Mouse (Mus musculus) midbrain, embryonic 13.5 days (tissue): ENCODE measurements around the gene Cpt1b. TPM values are rescaled to one million over a fixed set of nuclear protein-coding genes. Genes with fewer than 3 reads are reported as not detected.

Experiments used
- ATAC-seq: fragments of 200-750 bp; cut with Nextera tagmentation; 2 replicates; pipeline ENCODE4 v1.8.0; 2017; ENCODE audit warnings: mild to moderate bottlenecking, moderate TSS enrichment, moderate library complexity
- H3K27ac ChIP-seq: fragments of 300-500 bp; sonication (generic); 2 replicates; pipeline ENCODE4 v1.5.1; 2015; ENCODE audit warnings: inconsistent platforms, mild to moderate bottlenecking, moderate library complexity
- H3K27me3 ChIP-seq: fragments of 300-500 bp; sonication (generic); 2 replicates; pipeline ENCODE4 v1.6.1; 2015; ENCODE audit warnings: mild to moderate bottlenecking, inconsistent platforms
- H3K36me3 ChIP-seq: fragments of 300-500 bp; sonication (generic); 2 replicates; pipeline ENCODE4 v1.6.1; 2015; ENCODE audit warnings: mild to moderate bottlenecking, inconsistent platforms
- H3K4me1 ChIP-seq: fragments of 300-500 bp; sonication (generic); replicated peaks from 2 replicates; pipeline ENCODE4 v1.6.1; 2015; ENCODE audit warnings: inconsistent platforms
- H3K4me2 ChIP-seq: fragments of 300-500 bp; sonication (generic); replicated peaks from 2 replicates; pipeline ENCODE4 v1.6.1; 2015; ENCODE audit warnings: moderate library complexity, mild to moderate bottlenecking, inconsistent platforms
- H3K4me3 ChIP-seq: fragments of 300-500 bp; sonication (generic); replicated peaks from 2 replicates; pipeline ENCODE4 v1.5.1; 2015; ENCODE audit warnings: mild to moderate bottlenecking, inconsistent platforms
- H3K9ac ChIP-seq: fragments of 300-500 bp; sonication (generic); replicated peaks from 2 replicates; pipeline ENCODE4 v1.6.1; 2015; ENCODE audit warnings: mild to moderate bottlenecking, inconsistent platforms
- H3K9me3 ChIP-seq: fragments of 300-500 bp; sonication (generic); 2 replicates; pipeline ENCODE4 v1.6.1; 2016; ENCODE audit warnings: mild to moderate bottlenecking, inconsistent platforms
- WGBS: fragments of 180-500 bp; shearing (Covaris S2); methylation state at CpG from one replicate; pipeline ENCODE4 v1.1.7; 2015; 5-methylcytosine and 5-hydroxymethylcytosine counted together
- polyA plus RNA-seq: library from polyadenylated mRNA; unstranded; fragments of >200 nt; fragmentation: Nextera tagmentation; extraction: Ambion mirVana; gene quantifications from 2 replicates; pipeline ENCODE4 v1.2.1, GENCODE M21; 2015

The Cpt1b gene
- polyA plus RNA-seq, 1 experiment from 2014 or later, result 1.3 TPM

DNA sequence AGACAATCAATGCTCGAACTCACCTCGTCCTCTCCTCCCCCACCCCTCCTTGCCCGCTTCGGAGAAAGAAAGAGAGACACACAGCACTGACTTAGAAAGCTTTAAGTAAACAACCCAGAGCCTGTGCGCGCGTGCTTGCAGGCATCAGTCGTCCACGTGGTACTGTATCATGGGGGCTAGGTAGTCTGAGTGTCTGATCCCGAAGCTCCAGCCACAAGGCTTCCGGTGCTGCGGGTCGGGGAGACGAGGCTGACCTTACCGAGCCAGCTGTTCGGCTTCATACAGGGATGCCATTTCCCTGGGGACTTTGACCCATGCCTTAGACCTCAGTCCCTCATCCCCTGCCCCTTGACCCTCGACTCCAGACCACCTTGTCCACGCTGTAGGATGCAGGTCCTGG, 48.3 kb downstream of the Cpt1b start:
- H3K4me1 ChIP-seq, result peaks cover 37% of the 10 kb centered on the region
- no peak for ATAC-seq
- H3K4me2 ChIP-seq, result no peak overlapping the region
- H3K36me3 ChIP-seq, result peaks cover 4% of the 10 kb centered on the region
- no peak overlapping the region for H3K4me3 ChIP-seq
- 7% methylated on average over 18 of the region's 18 CpGs for WGBS
- no peaks in the 10 kb centered on the region for H3K9me3 ChIP-seq
- peaks cover 51% of the 10 kb centered on the region for H3K27me3 ChIP-seq
- H3K27ac ChIP-seq, result no peak overlapping the region
- H3K9ac ChIP-seq, result no peak overlapping the region

DNA sequence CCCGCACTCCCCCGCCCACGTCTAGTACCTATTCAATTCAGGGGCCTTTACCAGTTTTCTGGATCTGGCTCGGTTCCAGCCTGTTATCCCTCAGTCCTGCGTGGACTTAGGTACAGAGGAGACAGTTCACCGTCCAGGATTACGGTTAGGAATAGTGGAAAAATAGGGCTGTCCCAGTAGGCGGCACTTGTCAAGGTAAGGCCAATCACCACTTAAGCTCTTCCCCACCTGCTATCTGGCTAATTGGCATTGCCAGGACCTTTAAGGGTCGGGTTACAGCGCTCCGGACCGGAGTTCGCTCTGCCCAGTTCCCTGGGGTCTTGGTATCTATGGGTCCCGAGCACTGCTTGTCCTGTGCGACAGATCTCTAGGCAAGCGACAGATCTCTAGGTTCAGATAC, 48.7 kb downstream of the Cpt1b start, which contains the start of gene Tymp:
Tymp (minus strand) TSS at position 83 of the 400 bp plus-strand sequence.
- WGBS, result 27% methylated on average over 16 of the region's 16 CpGs
- H3K4me3 ChIP-seq, result no peak within 1 kb of the TSS
- H3K4me2 ChIP-seq, result no peak within 1 kb of the TSS

DNA sequence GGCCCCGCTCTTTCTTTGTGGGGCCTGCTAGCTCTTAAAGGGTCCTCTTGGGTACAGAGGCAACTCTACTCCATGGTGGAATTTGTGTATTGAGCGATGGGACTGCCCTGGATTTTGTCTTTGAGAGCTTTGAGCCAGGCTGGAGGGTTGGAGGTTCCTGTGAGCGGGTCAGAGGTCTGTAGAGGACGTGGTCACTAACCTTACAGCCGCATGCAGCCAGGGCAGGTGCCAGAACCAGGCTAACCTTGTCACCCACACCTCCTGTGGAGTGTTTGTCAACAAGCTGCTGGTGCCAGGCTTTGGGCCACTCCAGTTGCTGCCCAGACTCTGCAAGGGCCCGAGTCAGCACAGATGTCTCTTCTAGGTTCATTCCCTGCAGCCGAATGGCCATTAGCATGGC, 49.6 kb downstream of the Cpt1b start:
- no peak overlapping the region for H3K27ac ChIP-seq
- H3K4me2 ChIP-seq, result no peak overlapping the region
- H3K4me1 ChIP-seq, result peaks cover 39% of the 10 kb centered on the region
- H3K36me3 ChIP-seq, result peaks cover 17% of the 10 kb centered on the region
- H3K27me3 ChIP-seq, result peaks cover 51% of the 10 kb centered on the region
- ATAC-seq, result no peak
- 82% methylated on average over 7 of the region's 7 CpGs for WGBS
- H3K9me3 ChIP-seq, result no peaks in the 10 kb centered on the region
- no peak overlapping the region for H3K9ac ChIP-seq
- no peak overlapping the region for H3K4me3 ChIP-seq

More for the DNA sequence above, 48.7 kb downstream of the Cpt1b start, which contains the start of gene Tymp:
- Histone ChIP-seq H3K4me1 (peaks cover 39% of the 10 kb centered on the region), H3K9ac (no peak within 1 kb of the TSS), H3K27me3 (peaks cover 51% of the 10 kb centered on the region), H3K9me3 (no peaks in the 10 kb centered on the region), H3K27ac (no peak within 1 kb of the TSS), H3K36me3 (peaks cover 8% of the 10 kb centered on the region)
- ATAC-seq, result no peak

DNA sequence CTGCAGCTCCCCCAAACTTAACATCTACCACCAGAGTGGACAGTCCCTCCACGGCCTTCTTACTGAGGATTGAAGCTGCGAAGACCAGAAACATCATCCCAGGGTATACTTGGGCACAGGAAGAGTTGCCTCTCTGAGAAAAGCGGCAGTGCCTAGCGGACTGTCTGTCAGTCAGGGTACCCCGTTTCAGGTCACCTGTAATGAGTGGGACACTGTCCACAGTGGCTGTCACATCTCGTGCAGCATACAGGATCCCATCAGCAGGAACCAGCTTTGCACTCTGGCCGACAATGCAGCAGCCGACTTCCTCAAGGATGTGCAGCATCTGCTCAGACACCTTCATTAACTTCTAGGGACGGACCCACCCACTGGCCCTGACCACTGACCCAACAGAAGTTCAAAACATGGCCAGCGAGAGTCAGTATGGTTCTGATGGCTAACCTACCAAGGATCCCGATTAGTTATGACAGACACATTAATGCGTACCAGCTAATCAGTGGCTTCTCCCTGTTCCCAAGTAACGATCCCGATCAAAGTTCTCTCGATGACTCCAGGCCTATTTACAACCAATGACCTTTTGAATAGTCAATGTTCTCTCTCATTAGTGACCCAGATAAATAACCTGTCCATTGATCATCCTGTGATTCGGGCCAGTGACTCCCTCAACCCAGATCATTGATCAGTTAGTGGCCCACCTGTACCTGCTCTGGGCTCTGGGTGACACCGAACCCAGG, 50.7 kb downstream of the Cpt1b start:
- H3K9ac ChIP-seq, result 0 out of 2 replicates have a peak overlapping the region, but pooled peaks have one; percentile 14
- peaks cover 28% of the 10 kb centered on the region for H3K36me3 ChIP-seq
- peaks cover 42% of the 10 kb centered on the region for H3K27me3 ChIP-seq
- no peak overlapping the region for H3K27ac ChIP-seq
- no peak overlapping the region for H3K4me3 ChIP-seq
- H3K4me1 ChIP-seq, result peaks cover 39% of the 10 kb centered on the region
- 93% methylated on average over 17 of the region's 17 CpGs for WGBS
- no peak overlapping the region for H3K4me2 ChIP-seq
- H3K9me3 ChIP-seq, result no peaks in the 10 kb centered on the region
- ATAC-seq, result no peak

DNA sequence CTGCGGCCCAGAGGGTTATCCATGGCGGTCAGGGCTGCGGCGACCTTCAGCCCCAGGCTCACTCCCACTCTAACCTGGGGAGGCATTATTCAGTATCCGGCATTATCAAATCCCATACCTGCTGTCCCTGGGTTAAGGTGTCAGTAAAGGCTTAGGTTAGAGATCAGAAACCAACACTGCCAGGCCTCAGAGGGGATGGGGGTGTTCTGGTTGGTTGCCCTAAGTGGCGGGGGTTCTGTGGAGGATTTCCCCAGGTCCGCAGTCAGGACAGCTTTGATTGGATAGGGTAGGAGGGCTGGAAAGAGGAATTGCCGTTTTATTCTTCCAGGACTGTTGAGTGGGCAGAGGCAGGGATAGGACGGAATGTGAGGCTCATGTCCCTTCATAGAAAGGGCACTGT, 51.3 kb downstream of the Cpt1b start:
- Histone ChIP-seq H3K27me3 (peaks cover 36% of the 10 kb centered on the region), H3K9ac (peak overlapping the region; percentile 86), H3K4me2 (peak overlapping the region; percentile 71), H3K9me3 (no peaks in the 10 kb centered on the region), H3K4me1 (peaks cover 37% of the 10 kb centered on the region), H3K4me3 (peak overlapping the region; percentile 64), H3K27ac (peak overlapping the region; percentile 95), H3K36me3 (peaks cover 34% of the 10 kb centered on the region)
- 53% methylated on average over 9 of the region's 9 CpGs for WGBS
- no peak for ATAC-seq

DNA sequence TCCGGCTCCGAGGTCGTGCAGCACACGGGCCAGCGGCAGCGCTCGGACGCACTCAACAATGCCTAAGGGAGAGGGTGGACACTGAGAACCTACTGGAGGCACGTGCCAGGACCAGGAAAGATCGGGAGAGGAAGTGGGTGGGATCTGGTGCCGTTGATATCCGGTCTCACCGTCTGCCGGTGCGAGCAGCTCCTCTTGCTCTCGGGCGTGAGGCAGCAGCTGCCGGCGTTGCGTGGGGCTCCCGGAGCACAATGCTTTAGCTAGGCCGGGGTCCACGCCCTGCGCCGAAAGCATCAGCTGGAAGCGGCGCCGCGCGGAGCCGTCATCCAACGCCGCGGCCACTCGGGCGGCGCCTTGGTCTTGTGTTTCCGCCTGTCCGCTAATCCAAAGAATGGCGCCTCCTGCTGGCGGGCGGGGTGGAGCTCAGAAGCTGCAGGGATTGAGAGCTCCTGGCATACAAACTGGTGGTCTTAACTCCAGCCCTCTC, 51.9 kb downstream of the Cpt1b start, which contains the start of gene Sco2:
Sco2 (minus strand) TSS at position 85 of the 487 bp plus-strand sequence.
- Histone ChIP-seq H3K4me2 (peak within 1 kb of the TSS; percentile 71), H3K36me3 (peaks cover 40% of the 10 kb centered on the region), H3K27me3 (peaks cover 30% of the 10 kb centered on the region), H3K9ac (peak within 1 kb of the TSS; percentile 86), H3K4me1 (peaks cover 31% of the 10 kb centered on the region), H3K27ac (peak within 1 kb of the TSS; percentile 95), H3K4me3 (peak within 1 kb of the TSS; percentile 64), H3K9me3 (no peaks in the 10 kb centered on the region)
- peak; percentile 89 for ATAC-seq
- under 1% methylated on average over 42 of the region's 42 CpGs for WGBS

DNA sequence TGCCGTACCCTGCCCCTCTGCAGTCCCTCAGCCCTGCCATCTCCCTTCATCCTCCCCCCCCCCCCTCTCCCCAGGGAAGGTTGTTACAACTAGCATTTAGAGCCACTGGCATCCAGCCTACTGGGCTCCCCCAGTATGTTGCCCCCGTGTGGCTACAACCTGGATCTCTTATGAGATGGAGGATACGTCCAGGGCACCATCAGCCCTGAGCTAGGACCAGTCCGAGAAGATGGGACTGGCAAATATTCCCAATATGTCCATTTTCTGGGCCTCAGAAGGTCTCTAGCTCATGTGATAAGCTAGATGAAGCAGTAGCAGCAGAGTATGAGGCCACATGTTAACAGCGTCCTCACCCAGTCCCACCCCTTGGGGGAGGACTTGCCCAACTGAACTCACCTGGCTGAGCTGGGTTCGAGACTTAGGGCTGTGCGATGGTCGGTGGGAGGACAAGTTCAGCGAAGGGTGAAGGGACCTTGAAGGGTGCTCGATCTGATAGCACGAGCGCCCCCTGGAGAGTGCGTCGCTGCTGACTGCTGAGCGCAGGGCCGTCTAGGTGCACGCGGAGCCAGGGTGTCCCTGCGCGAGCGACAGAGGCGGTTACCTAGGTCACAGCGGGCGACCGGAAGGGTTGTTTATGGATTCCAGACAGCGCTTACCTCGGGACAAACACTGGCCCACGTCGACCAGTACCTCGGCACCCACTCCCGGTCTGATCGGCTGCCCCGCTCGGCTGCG, 52.5 kb downstream of the Cpt1b start:
- peak; percentile 85 for ATAC-seq
- Histone ChIP-seq H3K9ac (peak overlapping the region; percentile 86), H3K4me3 (peak overlapping the region; percentile 64), H3K4me1 (peaks cover 25% of the 10 kb centered on the region), H3K27ac (peak overlapping the region; percentile 95), H3K9me3 (no peaks in the 10 kb centered on the region), H3K27me3 (peaks cover 24% of the 10 kb centered on the region), H3K4me2 (peak overlapping the region; percentile 71), H3K36me3 (peaks cover 46% of the 10 kb centered on the region)
- WGBS, result 2% methylated on average over 35 of the region's 35 CpGs

DNA sequence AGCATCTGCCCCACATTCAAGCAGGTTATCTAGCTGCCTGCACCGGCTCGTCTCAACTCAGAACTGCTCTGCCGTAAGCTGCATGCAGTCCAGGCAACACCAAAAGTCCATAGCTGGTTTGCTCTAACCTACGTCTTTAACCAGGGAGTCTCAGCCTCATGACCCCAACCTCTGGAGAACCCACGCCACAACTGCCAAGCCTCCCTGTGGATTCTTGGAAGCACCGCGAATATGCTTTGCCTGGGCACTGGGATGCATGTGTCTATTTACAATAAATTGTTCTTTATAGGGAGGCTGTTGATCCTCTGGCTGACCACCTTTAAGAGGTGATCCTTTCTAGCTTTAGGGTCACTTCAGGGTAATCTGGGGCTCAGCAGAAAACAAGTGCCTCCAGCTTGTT, 53.1 kb downstream of the Cpt1b start:
- peak overlapping the region; percentile 86; the same call in 1 of the 2 replicates for H3K9ac ChIP-seq
- H3K27ac ChIP-seq, result 0 out of 2 replicates have a peak overlapping the region, but pooled peaks have one; percentile 95
- peaks cover 18% of the 10 kb centered on the region for H3K27me3 ChIP-seq
- H3K36me3 ChIP-seq, result peaks cover 53% of the 10 kb centered on the region
- H3K9me3 ChIP-seq, result no peaks in the 10 kb centered on the region
- 84% methylated on average over 7 of the region's 7 CpGs for WGBS
- ATAC-seq, result no peak
- H3K4me2 ChIP-seq, result peak overlapping the region; percentile 71
- peaks cover 24% of the 10 kb centered on the region for H3K4me1 ChIP-seq
- peak overlapping the region; percentile 64 for H3K4me3 ChIP-seq

DNA sequence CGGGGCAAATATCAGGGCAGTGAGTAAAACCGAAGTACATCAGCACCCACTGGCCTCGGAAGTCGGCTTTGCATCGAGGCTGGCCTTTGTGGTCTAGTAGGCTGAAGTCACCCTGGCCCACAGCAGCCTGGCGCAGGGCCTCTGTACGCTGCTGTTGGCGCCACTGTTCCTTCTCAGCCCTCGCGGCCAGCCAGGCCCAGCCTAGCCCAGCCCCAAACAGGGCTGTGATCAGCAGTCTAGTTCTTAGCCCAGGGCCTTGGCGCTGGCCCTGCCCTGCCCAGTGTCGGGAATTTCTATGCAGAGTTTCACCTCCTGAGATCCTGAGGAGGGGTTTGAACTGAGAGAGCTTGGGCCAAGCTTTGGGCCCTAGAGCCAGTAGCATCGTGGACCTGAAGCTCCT, 53.6 kb downstream of the Cpt1b start:
- no peak for ATAC-seq
- peaks cover 57% of the 10 kb centered on the region for H3K36me3 ChIP-seq

More for the DNA sequence above, 53.6 kb downstream of the Cpt1b start:
- H3K9me3 ChIP-seq, result no peaks in the 10 kb centered on the region
- peaks cover 20% of the 10 kb centered on the region for H3K4me1 ChIP-seq
- no peak overlapping the region for H3K4me2 ChIP-seq
- no peak overlapping the region for H3K27ac ChIP-seq
- WGBS, result 91% methylated on average over 13 of the region's 13 CpGs
- H3K9ac ChIP-seq, result no peak overlapping the region
- no peak overlapping the region for H3K4me3 ChIP-seq
- peaks cover 13% of the 10 kb centered on the region for H3K27me3 ChIP-seq

Other genes with a start within 250 kb of the Cpt1b start
- 102 and 115 TPM in 2 replicates for gene Plxnb2, start 245.1 kb downstream of the Cpt1b start, polyA plus RNA-seq
- gene Dennd6b, start 229.4 kb downstream of the Cpt1b start, polyA plus RNA-seq, result 84.0 and 85.3 TPM in 2 replicates
- gene Ppp6r2, start 214.3 kb downstream of the Cpt1b start, polyA plus RNA-seq, result 75.7 and 86.6 TPM in 2 replicates
- gene Sbf1, start 110.6 kb downstream of the Cpt1b start, polyA plus RNA-seq, result 80.6 and 88.7 TPM in 2 replicates
- gene Adm2, start 103.1 kb downstream of the Cpt1b start, polyA plus RNA-seq, result not detected in 2 replicates
- gene Miox, start 91.5 kb downstream of the Cpt1b start, polyA plus RNA-seq, result not detected in 2 replicates
- gene Lmf2, start 70.2 kb downstream of the Cpt1b start, polyA plus RNA-seq, result 32.1 and 36.4 TPM in 2 replicates
- 121 and 130 TPM in 2 replicates for gene Ncaph2, start 70.1 kb downstream of the Cpt1b start, polyA plus RNA-seq
- gene Sco2, start 52.0 kb downstream of the Cpt1b start, polyA plus RNA-seq, result 7.3 and 9.4 TPM in 2 replicates
- gene Tymp, start 48.8 kb downstream of the Cpt1b start, polyA plus RNA-seq, result 2.3 and 2.4 TPM in 2 replicates
- gene Odf3b, start 46.6 kb downstream of the Cpt1b start, polyA plus RNA-seq, result 1.3 TPM in 2 replicates
- not detected in 2 replicates for gene Klhdc7b, start 40.9 kb downstream of the Cpt1b start, polyA plus RNA-seq
- gene Syce3, start 15.4 kb downstream of the Cpt1b start, polyA plus RNA-seq, result not detected in 2 replicates
- gene C730034F03Rik, start 3.7 kb upstream of the Cpt1b start, polyA plus RNA-seq, result 6.6 and 6.9 TPM in 2 replicates
- not detected in 2 replicates for gene Gm44502, start 3.8 kb upstream of the Cpt1b start, polyA plus RNA-seq
- gene Chkb, start 4.0 kb upstream of the Cpt1b start, polyA plus RNA-seq, result 79.7 and 81.4 TPM in 2 replicates
- gene Mapk8ip2, start 28.1 kb upstream of the Cpt1b start, polyA plus RNA-seq, result 72.9 and 75.9 TPM in 2 replicates
- gene Arsa, start 51.6 kb upstream of the Cpt1b start, polyA plus RNA-seq, result 16.7 and 17.6 TPM in 2 replicates
- 13.3 and 14.8 TPM in 2 replicates for gene Shank3, start 73.8 kb upstream of the Cpt1b start, polyA plus RNA-seq
- gene Acr, start 142.5 kb upstream of the Cpt1b start, polyA plus RNA-seq, result 2.5 and 2.6 TPM in 2 replicates
- 70.8 and 80.3 TPM in 2 replicates for gene Rabl2, start 166.1 kb upstream of the Cpt1b start, polyA plus RNA-seq